Mouse (Mus musculus) adrenal gland, adult 8-10 months (tissue): ENCODE results near the gene Btbd10. TPM values are rescaled to one million over a fixed set of nuclear protein-coding genes. Genes with fewer than 3 reads are reported as not detected.

Experiments used
- DNase-seq: peaks from one replicate; pipeline ENCODE4 v3.0.0; 2022
- total RNA-seq, 4 experiments: library from RNA; stranded (reverse); gene quantifications; 2 replicates each; pipeline ENCODE4 v1.2.4; 2022

The Btbd10 gene
- total RNA-seq, 4 experiments from 2014 or later, result 15.4 to 23.3 (median 19.0) TPM

DNA sequence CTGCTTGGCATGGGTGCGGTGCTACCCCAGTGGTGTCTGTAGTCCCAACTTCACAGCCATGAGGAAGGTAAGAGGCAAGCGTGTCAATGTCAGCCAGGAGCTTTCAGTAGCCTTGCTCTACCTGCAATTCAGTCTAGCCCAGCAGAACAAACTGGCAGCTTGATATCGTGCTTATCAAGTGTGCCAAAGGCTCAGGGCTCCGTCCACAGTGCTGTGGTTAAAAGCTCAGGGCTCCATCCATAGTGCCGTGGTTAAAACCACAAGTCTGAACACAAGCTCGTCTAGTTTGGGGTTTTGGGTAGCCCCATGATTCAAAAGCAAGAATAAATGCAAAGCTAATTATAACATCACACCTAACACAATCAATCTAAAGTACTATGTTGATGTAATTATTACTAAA is 74.6 kb downstream of the Btbd10 start:
- DNase-seq, result no peak

DNA sequence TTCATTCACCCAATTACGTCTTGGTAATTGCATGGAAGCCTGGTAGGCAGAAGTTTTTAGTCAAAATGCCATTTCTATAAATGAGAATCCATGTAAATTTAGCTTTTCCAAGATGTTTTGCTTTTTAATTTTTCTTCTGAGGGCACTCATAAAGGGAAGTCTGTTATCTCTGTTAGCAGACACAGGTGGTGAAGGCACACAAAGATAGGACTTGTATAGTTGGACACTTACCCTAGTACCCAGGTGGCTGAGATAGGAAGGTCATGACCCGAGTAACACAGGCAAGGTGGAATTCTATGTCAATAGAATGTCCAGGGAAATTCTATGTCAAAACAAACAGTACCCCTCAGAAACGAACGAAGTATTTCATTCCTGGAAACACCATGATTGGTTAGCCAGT is 77.0 kb downstream of the Btbd10 start:
- DNase-seq, result no peak

DNA sequence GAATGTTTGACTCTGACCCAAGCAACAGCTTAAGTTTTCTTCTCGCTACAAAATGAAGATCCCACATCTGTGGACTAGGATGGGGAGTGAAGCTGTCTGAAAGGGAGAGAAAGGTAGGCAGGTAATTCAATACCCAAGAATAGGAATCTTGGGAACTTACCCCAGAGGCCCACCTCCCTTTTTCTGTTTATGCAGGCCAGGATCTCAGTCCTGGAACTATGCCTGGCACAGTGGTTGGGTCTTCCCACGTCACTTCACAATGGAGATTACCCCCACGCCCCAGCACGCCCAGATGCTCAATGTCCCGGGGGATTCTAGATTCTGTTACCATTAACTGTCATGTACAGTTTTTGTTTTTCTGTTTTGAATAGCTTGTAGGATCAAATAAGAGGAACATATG is 77.5 kb downstream of the Btbd10 start:
- DNase-seq, result no peak

DNA sequence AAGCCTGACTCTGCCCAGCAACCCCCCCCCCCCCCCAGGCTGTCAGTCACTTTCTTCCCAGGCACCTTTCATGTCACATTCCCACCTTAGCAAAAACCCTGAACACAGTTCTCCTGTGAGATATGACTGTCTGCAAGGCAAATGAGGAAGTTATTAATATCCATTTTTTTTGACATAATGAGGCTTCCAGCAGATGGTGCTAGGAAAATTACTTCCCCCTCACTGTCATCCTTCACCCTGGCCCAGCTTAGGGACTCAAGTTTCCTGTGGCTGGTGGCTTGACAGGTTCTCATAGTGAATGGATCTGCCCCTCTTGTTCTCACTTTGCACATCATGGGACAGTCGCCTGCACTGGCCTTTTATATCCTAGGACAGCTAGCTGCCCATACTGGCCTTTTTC is 80.0 kb downstream of the Btbd10 start:
- no peak for DNase-seq

DNA sequence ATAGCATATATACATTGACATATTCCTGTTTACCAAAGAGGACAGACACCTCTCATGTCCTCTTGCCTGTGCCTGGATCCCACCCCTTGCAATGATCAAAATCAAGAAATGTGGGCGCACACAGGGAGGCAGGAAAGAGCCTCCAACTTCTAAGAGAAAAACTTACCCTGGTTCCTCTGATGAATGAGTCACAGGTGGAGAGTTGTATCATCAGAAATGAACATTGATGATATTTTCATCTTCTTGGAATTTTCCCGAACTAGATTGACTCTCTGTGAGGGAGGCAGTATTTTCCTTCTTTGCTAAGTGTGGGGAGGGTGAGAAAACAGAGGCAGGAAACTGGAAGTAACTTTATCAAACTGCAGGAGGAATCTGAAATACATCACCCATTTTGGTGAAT is 83.8 kb downstream of the Btbd10 start:
- no peak for DNase-seq

DNA sequence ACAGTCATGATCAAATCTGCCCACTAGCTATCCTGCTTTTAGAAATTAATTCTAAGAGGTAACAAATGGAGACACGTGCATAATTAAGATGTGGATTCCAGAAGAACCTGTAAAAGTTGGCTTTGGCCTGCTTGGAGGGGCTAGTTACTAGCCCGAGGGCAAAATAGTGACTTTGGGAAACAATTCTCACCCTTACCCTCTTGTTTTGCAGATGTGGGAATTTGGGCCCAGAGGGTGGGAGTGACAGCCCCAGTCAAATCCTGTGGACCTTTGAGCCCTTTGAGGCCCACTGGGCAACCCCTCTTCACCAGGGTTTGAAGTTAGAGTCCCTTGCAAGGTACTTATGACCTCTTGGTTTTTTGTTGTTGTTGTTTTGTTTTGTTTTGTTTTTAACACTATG is 89.9 kb downstream of the Btbd10 start:
- DNase-seq, result no peak

DNA sequence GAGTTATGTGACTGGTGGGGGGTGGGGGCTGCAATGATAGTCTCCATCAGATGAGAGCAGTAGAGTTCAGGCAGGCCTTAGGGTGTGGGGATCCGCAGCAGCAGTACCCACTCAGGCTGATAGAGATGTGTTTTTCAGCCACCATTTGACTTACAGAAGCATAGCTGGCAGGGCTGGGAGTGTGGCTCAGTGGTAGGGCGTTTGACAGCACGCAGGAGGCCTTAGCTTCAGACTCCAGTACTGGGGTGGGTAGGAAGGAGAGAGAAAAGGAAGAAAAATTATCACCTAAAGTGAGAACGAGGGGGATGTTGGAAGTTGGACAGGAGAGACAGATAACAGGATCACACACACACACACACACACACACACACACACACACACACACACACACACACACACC is 90.7 kb downstream of the Btbd10 start:
- no peak for DNase-seq

DNA sequence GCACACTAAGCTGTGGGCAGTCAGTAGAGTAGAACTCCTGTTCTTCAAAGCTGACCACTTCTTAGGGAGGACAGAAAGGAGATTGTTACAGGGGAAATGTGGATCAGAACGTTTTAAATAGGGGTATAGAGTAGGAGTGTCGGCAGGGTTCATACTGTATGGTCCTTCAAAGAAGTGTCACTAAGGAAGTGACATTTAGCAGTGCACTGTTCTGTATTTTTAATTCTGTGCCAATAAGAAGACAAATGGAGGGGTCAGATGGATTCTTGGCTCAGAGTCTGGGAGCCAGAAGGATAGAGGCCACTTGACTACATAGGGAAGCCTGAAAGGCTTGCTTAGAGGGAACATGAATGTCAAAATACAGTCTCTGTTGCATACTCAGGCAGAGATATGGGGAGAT is 91.9 kb downstream of the Btbd10 start:
- DNase-seq, result no peak

DNA sequence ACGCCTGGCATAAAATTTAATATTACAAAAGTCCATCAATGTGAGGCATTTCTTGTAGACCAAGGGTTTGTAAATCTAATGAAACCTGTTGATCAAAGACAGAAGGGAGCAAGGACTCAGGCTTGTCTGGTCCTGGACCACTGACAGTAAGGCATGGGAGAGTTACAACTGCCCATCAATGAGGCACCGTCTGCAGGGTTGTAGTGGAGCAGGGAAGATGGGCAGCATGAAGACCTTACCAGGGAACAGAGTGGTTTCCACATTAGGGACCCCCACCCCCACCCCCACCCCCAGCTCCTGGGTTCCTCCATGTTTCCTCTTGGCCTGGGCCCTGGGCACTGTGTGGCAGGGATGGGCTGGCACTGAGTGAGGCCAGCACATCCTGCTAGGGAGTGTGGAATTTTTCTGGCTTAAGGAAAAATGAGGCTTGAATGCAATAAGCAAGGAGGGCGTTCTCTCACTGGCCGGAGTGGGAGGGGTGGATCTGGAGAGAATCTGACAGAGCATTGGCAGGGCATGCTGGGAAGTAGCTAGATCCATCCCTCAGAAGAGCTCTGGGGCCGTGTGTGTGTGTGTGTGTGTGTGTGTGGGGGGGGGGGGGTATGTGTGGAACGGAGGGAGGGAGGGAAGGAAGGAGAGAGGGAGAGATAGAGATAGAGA is 96.7 kb downstream of the Btbd10 start:
- DNase-seq, result no peak

DNA sequence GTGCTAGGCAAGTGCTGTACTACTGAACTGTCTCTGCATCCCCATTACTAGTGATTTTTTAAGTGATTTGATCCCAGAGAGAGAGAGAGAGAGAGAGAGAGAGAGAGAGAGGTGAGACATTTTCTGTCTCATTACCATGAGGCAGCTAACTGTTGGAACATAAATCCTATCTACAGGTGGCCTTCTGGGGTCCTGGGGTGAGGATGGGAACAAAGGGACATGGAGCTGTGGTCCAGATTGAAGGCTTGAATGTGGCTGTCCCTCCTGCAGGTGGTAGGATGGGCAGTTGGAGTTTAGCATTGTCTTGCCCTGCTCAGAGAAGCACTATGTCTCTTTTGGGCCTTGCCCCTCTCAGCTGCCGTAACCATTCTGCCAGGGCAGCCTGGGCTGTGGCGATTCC is 98.2 kb downstream of the Btbd10 start:
- DNase-seq, result no peak

DNA sequence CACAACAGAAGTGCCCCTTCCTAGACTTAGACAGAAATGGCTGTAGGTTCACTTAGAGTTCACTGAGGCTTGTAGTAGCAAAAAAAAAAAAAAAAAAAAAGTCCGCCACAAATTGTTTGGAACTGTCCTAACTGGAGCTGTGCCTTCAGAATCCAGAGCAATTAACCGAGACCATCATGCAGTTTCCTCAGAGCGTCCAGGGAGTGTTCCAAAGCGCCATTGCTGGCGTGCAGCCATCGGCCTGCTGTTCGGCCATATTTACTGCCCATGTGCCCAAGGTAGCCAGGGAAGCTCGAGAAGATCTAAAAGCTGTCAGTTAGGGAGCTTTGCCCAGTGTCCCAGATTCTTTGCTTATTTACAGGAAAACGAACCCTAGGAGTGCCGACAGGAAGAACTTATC is 98.6 kb downstream of the Btbd10 start:
- DNase-seq, result no peak

DNA sequence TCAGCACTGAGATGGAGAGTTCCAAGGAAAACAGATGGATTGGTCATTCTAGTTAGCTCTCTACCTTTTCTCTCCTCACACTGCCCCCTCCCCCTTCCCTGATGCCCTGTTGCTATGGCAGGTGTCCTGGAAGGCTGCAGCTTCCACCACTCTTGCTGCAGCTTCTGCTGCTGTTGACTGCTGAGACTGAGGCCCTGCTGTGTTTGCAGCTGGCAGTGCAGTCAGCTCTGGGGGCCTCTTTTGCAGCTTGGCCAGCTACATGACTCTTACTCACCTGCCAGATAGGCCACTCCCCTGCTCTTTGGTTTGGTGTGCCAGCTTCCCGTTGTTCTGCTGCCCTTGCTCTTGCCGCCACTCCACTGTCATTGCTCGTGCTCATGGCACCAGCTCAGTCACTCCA is 99.3 kb downstream of the Btbd10 start:
- no peak for DNase-seq

DNA sequence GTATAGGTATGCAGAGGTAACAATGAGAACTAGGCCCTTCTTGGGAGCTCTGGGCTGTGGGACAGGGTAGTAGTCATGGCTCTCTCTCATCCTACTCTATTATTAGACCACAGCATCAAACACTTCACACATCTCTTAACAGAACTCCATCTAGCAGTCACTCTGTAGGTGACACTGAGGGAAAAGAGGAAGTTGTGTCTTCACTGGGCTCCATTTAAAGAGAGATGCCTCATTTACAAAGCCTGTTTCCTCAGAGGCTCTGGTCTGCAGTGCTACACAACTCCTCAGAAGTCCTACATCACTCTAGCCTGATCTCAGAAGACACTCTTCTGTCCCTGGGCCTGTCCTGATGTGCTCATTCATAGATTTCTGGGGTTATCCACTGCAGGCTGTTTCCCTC is 100.1 kb downstream of the Btbd10 start:
- DNase-seq, result no peak

DNA sequence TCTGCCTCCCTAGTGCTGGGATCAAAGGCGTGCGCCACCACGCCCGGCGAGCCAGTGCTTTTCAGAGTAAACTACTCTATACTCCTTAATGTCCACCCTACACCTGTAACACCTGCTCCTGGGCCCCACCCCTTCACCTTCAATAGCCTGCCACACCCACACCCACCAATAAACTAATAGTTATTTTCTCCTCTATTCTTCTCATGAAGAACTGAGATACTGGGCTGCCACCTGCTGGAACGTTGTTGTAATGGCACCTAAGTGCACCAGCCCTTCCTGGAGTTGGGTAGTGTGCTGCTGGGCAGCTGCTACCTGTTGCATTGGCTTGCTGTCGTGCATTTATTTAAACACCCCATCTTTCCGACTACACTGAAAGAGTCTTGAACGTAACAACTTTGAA is 100.9 kb downstream of the Btbd10 start:
- peak; percentile 46 for DNase-seq

Other genes starting within 250 kb of the Btbd10 start
- 10 to 100 TPM in 3 of 4 experiments, 1 to 10 TPM in 1; 9.9 to 16.1 (median 11.2) TPM for gene Arntl, start 161.9 kb downstream of the Btbd10 start, total RNA-seq
- gene Pth, start 19.2 kb upstream of the Btbd10 start, total RNA-seq, result not detected
- gene Far1, start 144.4 kb upstream of the Btbd10 start, total RNA-seq, result 10 to 100 TPM; 47.6 to 64.2 (median 57.0) TPM